Mouse (Mus musculus) midbrain, embryonic 10.5 days (tissue): ENCODE results near the gene Kcnk3. TPM values are rescaled to one million over a fixed set of nuclear protein-coding genes. Genes with fewer than 3 reads are reported as not detected.

Experiments used
- DNase-seq: peaks from one replicate; pipeline ENCODE4 v3.0.0-alpha.2; 2017; ENCODE audit warnings: low spot score
- H3K27ac ChIP-seq: fragments of 300-500 bp; sonication (generic); replicated peaks from 2 replicates; pipeline ENCODE4 v1.5.1; 2016; ENCODE audit warnings: mild to moderate bottlenecking
- H3K27me3 ChIP-seq: fragments of 300-500 bp; sonication (generic); 2 replicates; pipeline ENCODE4 v1.6.1; 2016; ENCODE audit warnings: low read depth, mild to moderate bottlenecking; ENCODE audit not compliant: poor library complexity, severe bottlenecking
- H3K36me3 ChIP-seq: fragments of 300-500 bp; sonication (generic); 2 replicates; pipeline ENCODE4 v1.6.1; 2016; ENCODE audit warnings: mild to moderate bottlenecking, moderate library complexity
- H3K4me1 ChIP-seq: fragments of 300-500 bp; sonication (generic); 2 replicates; pipeline ENCODE4 v1.6.1; 2016
- H3K4me3 ChIP-seq: fragments of 300-500 bp; sonication (generic); 2 replicates; pipeline ENCODE4 v1.5.1; 2016; ENCODE audit warnings: mild to moderate bottlenecking, moderate library complexity
- H3K9me3 ChIP-seq: fragments of 300-500 bp; sonication (generic); replicated peaks from 2 replicates; pipeline ENCODE4 v1.6.1; 2016; ENCODE audit warnings: mild to moderate bottlenecking
- WGBS: fragments of 180-500 bp; shearing (Covaris S2); methylation state at CpG from one replicate; pipeline ENCODE4 v1.1.7; 2016; 5-methylcytosine and 5-hydroxymethylcytosine counted together
- polyA plus RNA-seq: library from polyadenylated mRNA; unstranded; fragments of >200 nt; fragmentation: Nextera tagmentation; extraction: Ambion mirVana; gene quantifications from 2 replicates; pipeline ENCODE4 v1.2.1, GENCODE M21; 2016

The Kcnk3 gene
- 0.12 and 0.27 TPM in 2 replicates for polyA plus RNA-seq

DNA sequence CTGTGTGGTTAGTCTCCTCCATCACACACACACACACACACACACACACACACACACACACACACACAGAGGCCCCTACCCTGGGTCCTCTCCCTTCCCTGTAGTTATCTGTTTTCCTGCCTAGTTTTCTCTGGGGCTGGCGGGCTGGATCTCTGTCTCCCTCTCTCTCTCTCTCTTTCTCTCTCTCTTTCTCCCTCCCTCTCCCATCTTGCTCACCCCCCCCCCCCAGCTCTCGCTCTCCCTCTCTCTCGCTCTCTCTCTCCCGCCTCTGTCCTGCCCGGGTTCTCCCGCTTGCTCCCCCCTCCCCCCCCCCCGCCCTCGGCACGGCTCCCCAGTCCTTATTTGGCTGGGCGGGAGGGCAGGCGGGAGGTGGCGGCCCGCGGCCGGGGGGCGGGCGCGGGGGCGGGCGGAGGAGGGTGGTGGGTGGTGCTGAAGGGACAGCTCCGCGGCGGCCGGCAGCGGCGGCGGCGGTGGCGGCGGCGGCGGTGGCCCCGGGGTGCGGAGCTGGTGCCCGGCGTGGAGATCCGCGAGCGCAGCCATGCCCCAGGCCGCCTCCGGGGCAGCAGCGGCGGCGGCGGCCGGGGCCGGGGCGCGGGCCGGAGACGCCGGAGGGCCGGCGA lies at the start of gene Kcnk3:
Gene Kcnk3, plus strand, starts transcription at position 490 of the 620 bp plus-strand sequence.
- 3% methylated on average over 32 of the region's 54 CpGs for WGBS
- Histone ChIP-seq H3K27ac (peak within 1 kb of the TSS; percentile 59), H3K4me3 (peak within 1 kb of the TSS; percentile 65), H3K27me3 (peaks cover 65% of the 10 kb centered on the region), H3K36me3 (no peaks in the 10 kb centered on the region), H3K9me3 (no peaks in the 10 kb centered on the region), H3K4me1 (peaks cover 24% of the 10 kb centered on the region)
- peak; percentile 54 for DNase-seq

DNA sequence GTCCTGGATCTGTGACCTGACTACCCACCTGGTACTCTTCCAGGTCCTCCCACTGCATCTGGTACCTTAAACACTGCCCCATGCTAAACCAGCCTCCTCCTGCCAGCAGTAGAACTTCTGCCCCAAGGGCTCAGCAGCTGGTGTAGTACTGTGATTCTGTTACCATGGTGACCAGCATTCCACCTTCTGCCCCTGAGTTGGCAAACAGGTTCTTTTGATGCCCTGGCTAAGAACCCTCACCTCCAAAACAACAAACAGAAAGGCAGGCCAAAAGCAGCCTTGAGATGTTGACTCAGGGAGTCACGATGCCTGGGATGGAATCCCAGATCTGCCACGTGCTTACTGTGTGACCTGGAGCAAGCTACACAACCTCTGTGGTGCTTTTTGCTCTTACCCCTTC lies 42.3 kb upstream of the Kcnk3 start, which contains the start of gene Cib4:
Gene Cib4, minus strand, starts transcription at position 139 of the 400 bp plus-strand sequence.
- 47% methylated on average over 2 of the region's 2 CpGs for WGBS
- Histone ChIP-seq H3K36me3 (no peaks in the 10 kb centered on the region), H3K27ac (no peak within 1 kb of the TSS), H3K27me3 (no peaks in the 10 kb centered on the region; the same call in 1 of the 2 replicates), H3K4me1 (0 out of 2 replicates have a peak, but pooled peaks cover 7% of the 10 kb centered on the region), H3K4me3 (no peak within 1 kb of the TSS), H3K9me3 (no peaks in the 10 kb centered on the region)
- DNase-seq: no peak

DNA sequence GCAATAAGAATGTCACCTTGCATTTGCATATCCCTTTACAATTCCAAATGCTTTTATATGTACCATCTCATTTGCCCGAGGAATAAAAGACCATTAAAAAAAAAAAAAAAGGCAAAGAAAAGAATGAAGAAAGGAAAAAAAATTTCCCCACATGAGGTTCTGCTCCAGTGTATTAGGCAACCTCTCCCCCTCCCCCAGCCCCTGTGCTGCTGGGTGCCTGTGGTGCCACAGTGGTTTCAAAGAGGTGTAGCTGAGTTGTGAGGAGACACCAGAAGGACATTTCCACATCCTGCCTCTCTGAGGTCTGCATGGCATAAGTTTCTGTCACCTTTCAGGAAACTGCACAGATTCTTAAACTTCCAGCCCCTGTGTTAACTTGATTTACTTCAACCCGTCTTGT lies 39.3 kb upstream of the Kcnk3 start:
- H3K4me3 ChIP-seq: no peak overlapping the region
- H3K27ac ChIP-seq: no peak overlapping the region
- WGBS: 77% methylated on average over 2 of the region's 2 CpGs
- no peaks in the 10 kb centered on the region; the same call in 1 of the 2 replicates for H3K27me3 ChIP-seq
- no peak for DNase-seq
- H3K36me3 ChIP-seq: no peaks in the 10 kb centered on the region
- no peaks in the 10 kb centered on the region for H3K9me3 ChIP-seq
- H3K4me1 ChIP-seq: 0 out of 2 replicates have a peak, but pooled peaks cover 10% of the 10 kb centered on the region

- H3K27ac ChIP-seq: no peak overlapping the region
- no peak overlapping the region for H3K4me3 ChIP-seq
- no peaks in the 10 kb centered on the region for H3K36me3 ChIP-seq
- H3K4me1 ChIP-seq: 0 out of 2 replicates have a peak, but pooled peaks cover 15% of the 10 kb centered on the region
- H3K27me3 ChIP-seq: no peaks in the 10 kb centered on the region
- 68% methylated on average over 9 of the region's 9 CpGs for WGBS
- H3K9me3 ChIP-seq: no peaks in the 10 kb centered on the region
- DNase-seq: no peak
Measured at GRCm38 (mm10) chr5:30550334-30551021, 37.5 kb upstream of the Kcnk3 start.

GRCm38 (mm10) chr5:30551022-30551638 lies 36.8 kb upstream of the Kcnk3 start:
- Histone ChIP-seq H3K9me3 (no peaks in the 10 kb centered on the region), H3K27me3 (no peaks in the 10 kb centered on the region), H3K27ac (no peak overlapping the region), H3K4me1 (0 out of 2 replicates have a peak, but pooled peaks cover 12% of the 10 kb centered on the region), H3K4me3 (no peak overlapping the region), H3K36me3 (no peaks in the 10 kb centered on the region)
- no peak for DNase-seq
- 84% methylated on average over 8 of the region's 8 CpGs for WGBS

DNA sequence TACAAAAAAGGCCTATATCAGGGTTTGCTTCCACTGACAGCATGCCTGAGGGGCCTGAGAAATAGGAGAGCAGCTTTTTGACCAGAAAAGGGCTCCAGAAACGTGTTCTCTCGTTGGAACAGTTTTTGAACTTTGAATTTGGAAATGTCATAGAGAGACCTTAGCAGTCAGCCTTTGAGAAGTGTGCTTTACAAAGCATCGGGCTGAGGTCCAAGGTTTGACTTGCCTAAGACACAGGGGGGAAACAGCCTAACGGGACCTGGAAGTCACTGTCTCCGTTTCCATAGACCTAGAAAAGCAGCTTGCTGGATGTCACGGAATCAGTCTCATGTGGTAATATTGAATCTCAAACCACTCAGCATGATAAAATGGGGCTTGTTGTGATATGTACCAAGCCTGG lies 36.0 kb upstream of the Kcnk3 start:
- H3K27me3 ChIP-seq: no peaks in the 10 kb centered on the region
- H3K4me1 ChIP-seq: 0 out of 2 replicates have a peak, but pooled peaks cover 12% of the 10 kb centered on the region
- H3K4me3 ChIP-seq: no peak overlapping the region
- 88% methylated on average over 6 of the region's 6 CpGs for WGBS
- no peaks in the 10 kb centered on the region for H3K36me3 ChIP-seq
- no peak for DNase-seq
- no peaks in the 10 kb centered on the region for H3K9me3 ChIP-seq
- H3K27ac ChIP-seq: no peak overlapping the region

DNA sequence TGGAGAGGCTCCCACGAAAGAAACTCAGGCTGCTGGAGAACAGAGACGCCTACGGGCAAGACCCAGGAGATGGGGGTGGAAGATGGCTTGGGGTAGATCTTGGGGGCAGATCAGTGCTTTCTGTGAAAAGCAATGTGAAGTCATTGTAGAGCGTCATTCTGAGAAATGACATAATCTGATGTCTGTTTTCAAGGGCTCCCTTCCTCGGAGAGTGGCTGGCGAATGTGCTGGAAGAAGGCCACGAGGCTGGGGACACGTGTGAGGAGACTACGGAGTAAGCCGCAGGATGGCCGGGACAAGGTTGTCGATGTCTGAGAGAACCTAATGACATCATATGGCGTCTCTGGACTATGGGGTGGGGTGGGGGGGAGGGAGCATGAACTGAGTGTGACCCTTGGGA lies 34.0 kb upstream of the Kcnk3 start:
- H3K27me3 ChIP-seq: 0 out of 2 replicates have a peak, but pooled peaks cover 4% of the 10 kb centered on the region
- H3K4me1 ChIP-seq: 0 out of 2 replicates have a peak, but pooled peaks cover 12% of the 10 kb centered on the region
- no peaks in the 10 kb centered on the region for H3K36me3 ChIP-seq
- no peak overlapping the region for H3K4me3 ChIP-seq
- WGBS: 94% methylated on average over 13 of the region's 13 CpGs
- DNase-seq: no peak
- no peak overlapping the region for H3K27ac ChIP-seq
- no peaks in the 10 kb centered on the region for H3K9me3 ChIP-seq

GRCm38 (mm10) chr5:30554981-30555380 lies 33.0 kb upstream of the Kcnk3 start:
- 0 out of 2 replicates have a peak, but pooled peaks cover 12% of the 10 kb centered on the region for H3K4me1 ChIP-seq
- H3K27ac ChIP-seq: no peak overlapping the region
- H3K4me3 ChIP-seq: no peak overlapping the region
- DNase-seq: no peak
- H3K27me3 ChIP-seq: 0 out of 2 replicates have a peak, but pooled peaks cover 4% of the 10 kb centered on the region
- 81% methylated on average over 8 of the region's 8 CpGs for WGBS
- H3K36me3 ChIP-seq: no peaks in the 10 kb centered on the region
- no peaks in the 10 kb centered on the region for H3K9me3 ChIP-seq

DNA sequence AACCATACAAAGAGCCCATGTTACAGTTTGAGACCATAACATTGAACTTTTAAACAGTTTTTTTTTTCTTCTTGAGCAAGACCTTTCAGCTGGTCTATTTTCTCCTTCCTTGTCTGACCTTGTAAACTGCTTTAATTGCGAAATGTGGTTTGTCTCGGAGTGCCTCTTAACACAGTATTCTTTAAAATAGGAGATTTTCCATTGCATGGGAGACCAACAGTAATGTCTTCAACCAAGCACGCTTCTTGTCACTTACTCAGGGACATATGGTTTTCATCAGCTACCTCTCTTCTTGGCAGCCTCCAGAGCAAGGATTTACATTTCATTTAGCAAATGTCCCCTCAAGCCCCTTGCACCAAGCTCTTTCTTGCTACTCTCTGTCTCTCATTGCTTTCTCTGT lies 31.7 kb upstream of the Kcnk3 start:
- no peak for DNase-seq
- 81% methylated on average over 3 of the region's 3 CpGs for WGBS

GRCm38 (mm10) chr5:30559421-30559820 lies 28.5 kb upstream of the Kcnk3 start:
- Histone ChIP-seq H3K27ac (no peak overlapping the region), H3K27me3 (0 out of 2 replicates have a peak, but pooled peaks cover 4% of the 10 kb centered on the region), H3K9me3 (no peaks in the 10 kb centered on the region), H3K4me1 (0 out of 2 replicates have a peak, but pooled peaks cover 5% of the 10 kb centered on the region), H3K4me3 (no peak overlapping the region), H3K36me3 (no peaks in the 10 kb centered on the region)
- DNase-seq: no peak
- WGBS: 90% methylated on average over 3 of the region's 3 CpGs

More for the DNA sequence above, 31.7 kb upstream of the Kcnk3 start:
- Histone ChIP-seq H3K4me3 (no peak overlapping the region), H3K27me3 (0 out of 2 replicates have a peak, but pooled peaks cover 4% of the 10 kb centered on the region), H3K27ac (no peak overlapping the region), H3K9me3 (no peaks in the 10 kb centered on the region), H3K4me1 (0 out of 2 replicates have a peak, but pooled peaks cover 5% of the 10 kb centered on the region), H3K36me3 (no peaks in the 10 kb centered on the region)

GRCm38 (mm10) chr5:30559986-30560493 lies 27.9 kb upstream of the Kcnk3 start:
- Histone ChIP-seq H3K4me3 (no peak overlapping the region), H3K9me3 (no peaks in the 10 kb centered on the region), H3K36me3 (no peaks in the 10 kb centered on the region), H3K27ac (no peak overlapping the region), H3K27me3 (0 out of 2 replicates have a peak, but pooled peaks cover 4% of the 10 kb centered on the region), H3K4me1 (0 out of 2 replicates have a peak, but pooled peaks cover 2% of the 10 kb centered on the region)
- DNase-seq: no peak
- 39% methylated on average over 3 of the region's 3 CpGs for WGBS

DNA sequence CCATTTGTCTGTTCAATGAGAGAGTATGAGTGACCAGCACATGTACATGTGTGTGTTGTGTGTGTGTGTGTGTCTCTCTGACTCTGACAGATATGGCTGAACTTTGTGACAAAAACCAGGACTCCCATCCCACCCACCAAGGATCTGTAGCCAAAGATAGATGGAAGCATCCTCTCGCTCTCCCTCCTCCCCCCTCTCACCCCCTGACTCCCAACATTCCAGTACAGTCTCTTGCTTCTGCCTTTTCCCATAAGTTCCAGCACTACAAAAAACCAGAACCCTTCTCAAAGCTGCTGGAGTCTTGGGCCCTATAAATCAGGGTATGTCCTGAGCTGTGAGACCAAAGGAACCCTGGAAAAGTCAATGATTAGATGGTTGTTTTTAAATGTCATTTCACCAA lies 19.5 kb upstream of the Kcnk3 start:
- H3K27me3 ChIP-seq: no peaks in the 10 kb centered on the region
- H3K4me1 ChIP-seq: no peaks in the 10 kb centered on the region
- no peaks in the 10 kb centered on the region for H3K36me3 ChIP-seq
- no peak overlapping the region for H3K4me3 ChIP-seq
- 93% methylated on average over 1 of the region's 1 CpGs for WGBS
- no peaks in the 10 kb centered on the region for H3K9me3 ChIP-seq
- no peak for DNase-seq
- no peak overlapping the region for H3K27ac ChIP-seq
